In genomic region chr7:122290165-122290564, GRCm38 (mm10) we compare ENCODE assay signal across 8 mouse cellular contexts. TPM values are rescaled to one million over a fixed set of nuclear protein-coding genes. Genes with fewer than 3 reads are reported as not detected.
DNase-seq lines count a peak whose midpoint lies in the region; ATAC-seq and TF ChIP-seq lines count a peak whose summit lies in the region.

No protein-coding gene starts in this region.

- H3K9ac ChIP-seq in kidney, postnatal 0 days (ENCODE audit: low read depth, low read length) = no peak overlapping the region
- peak overlapping the region; percentile 10; the same call in 1 of the 2 replicates for H3K9ac ChIP-seq in ES-E14 (ENCODE audit: insufficient read depth, low read depth, low read length, poor library complexity, severe bottlenecking)
- no peak overlapping the region for H3K9ac ChIP-seq in embryonic facial prominence, embryonic 13.5 days

- peak; percentile 12; the same call in 1 of the 2 replicates for ATAC-seq in kidney, postnatal 0 days (replicated peaks; ENCODE audit: low FRiP score, low read depth)
- ATAC-seq in embryonic facial prominence, embryonic 13.5 days (ENCODE audit: insufficient number of reproducible peaks, insufficient read depth, low FRiP score, low TSS enrichment, low read depth) = no peak

- H3K27ac ChIP-seq in kidney, postnatal 0 days = no peak overlapping the region
- H3K27ac ChIP-seq in ES-E14 (ENCODE audit: insufficient read depth, low read depth, low read length, poor library complexity, severe bottlenecking) = no peak overlapping the region
- no peak overlapping the region for H3K27ac ChIP-seq in embryonic facial prominence, embryonic 13.5 days

- DNase-seq in kidney, postnatal 0 days (ENCODE audit: low spot score) = no peak
- no peak for DNase-seq in kidney, adult 9 months
- no peak for DNase-seq in ES-E14 (ENCODE audit: low read depth, low spot score)
- peak; percentile 76 for DNase-seq in induced T-regulatory cell, adult 2 months (ENCODE audit: low read depth)
- peak; percentile 12 for DNase-seq in lung, postnatal 14 days
- DNase-seq in right cerebral cortex, postnatal 4 days = peak; percentile 74
- DNase-seq in embryo, embryonic 10 days (ENCODE audit: low spot score) = no peak

- H3K4me1 ChIP-seq in kidney, postnatal 0 days (replicated peaks; ENCODE audit: insufficient read depth, low read length) = peaks cover 10% of the 10 kb centered on the region; the same call in 1 of the 2 replicates
- peaks cover 0 to 3% of the 10 kb centered on the region in 2 experiments; a peak in 1 of 4 replicates for H3K4me1 ChIP-seq in ES-E14 (ENCODE audit: control insufficient read depth in 2 of 2, insufficient read depth in 2 of 2, low read length in 2 of 2, poor library complexity in 1 of 2)
- H3K4me1 ChIP-seq in embryonic facial prominence, embryonic 13.5 days = peaks cover 17% of the 10 kb centered on the region

- peak overlapping the region; percentile 59; the same call in 1 of the 2 replicates for H3K4me3 ChIP-seq in kidney, postnatal 0 days (replicated peaks; ENCODE audit: low read depth, low read length)
- H3K4me3 ChIP-seq in ES-E14 (ENCODE audit: insufficient read depth in 1 of 2, low read depth in 1 of 2, low read length in 2 of 2, poor library complexity in 1 of 2, severe bottlenecking in 1 of 2) = peak overlapping the region; percentile 84 to 85; a peak in 3 of 4 replicates
- peak overlapping the region; percentile 59 for H3K4me3 ChIP-seq in embryonic facial prominence, embryonic 13.5 days

- no peaks in the 10 kb centered on the region for H3K9me3 ChIP-seq in kidney, postnatal 0 days (replicated peaks; ENCODE audit: low read length)
- no peaks in the 10 kb centered on the region for H3K9me3 ChIP-seq in ES-E14 (ENCODE audit: control insufficient read depth, insufficient read depth, low read depth, low read length)
- H3K9me3 ChIP-seq in embryonic facial prominence, embryonic 13.5 days = no peaks in the 10 kb centered on the region

- H3K4me2 ChIP-seq in kidney, postnatal 0 days (ENCODE audit: low read length) = peak overlapping the region; percentile 90
- peak overlapping the region; percentile 95 for H3K4me2 ChIP-seq in embryonic facial prominence, embryonic 13.5 days

- 4% methylated on average over 12 of the region's 12 CpGs for WGBS in kidney, postnatal 0 days
- WGBS in embryonic facial prominence, embryonic 13.5 days = 13% methylated on average over 12 of the region's 12 CpGs

- TF ChIP-seq CTCF in kidney, postnatal 0 days (IDR thresholded peaks at IDR 0.05; ENCODE audit: low read depth) = peak; percentile 49

- peaks cover 30% of the 10 kb centered on the region for H3K27me3 ChIP-seq in kidney, postnatal 0 days (ENCODE audit: insufficient read depth, low read length)
- peaks cover 59% of the 10 kb centered on the region for H3K27me3 ChIP-seq in embryonic facial prominence, embryonic 13.5 days

- no peaks in the 10 kb centered on the region for H3K36me3 ChIP-seq in kidney, postnatal 0 days (ENCODE audit: insufficient read depth, low read length)
- H3K36me3 ChIP-seq in ES-E14 (ENCODE audit: control insufficient read depth, insufficient read depth, low read length, poor library complexity, severe bottlenecking) = no peaks in the 10 kb centered on the region
- no peaks in the 10 kb centered on the region for H3K36me3 ChIP-seq in embryonic facial prominence, embryonic 13.5 days

- in situ Hi-C loops in ES-E14 (cut with MboI; ENCODE audit: low sequenced_read_pairs in 2 of 2, unreplicated experiment in 2 of 2) = no loop called here

TF ChIP-seq in ES-E14, 5 proteins besides CTCF, POLR2A, EP300 and RAD21:
- TF ChIP-seq CHD2 (IDR thresholded peaks at IDR 0.05; ENCODE audit: low read depth, low read length) (no peak), ZC3H11A (IDR thresholded peaks at IDR 0.05; ENCODE audit: borderline replicate concordance, low read depth, low read length) (no peak), HCFC1 (IDR thresholded peaks at IDR 0.05; ENCODE audit: borderline replicate concordance, insufficient read depth, low read length) (no peak), ZNF384 (IDR thresholded peaks at IDR 0.05; ENCODE audit: low read depth, low read length) (no peak), MAFK (IDR thresholded peaks at IDR 0.05; ENCODE audit: insufficient read depth, low read depth, low read length) (no peak)

RNA-seq across cellular contexts. Expression of gene Prkcb, which starts 1.6 kb away (rescaled TPM):
- polyA plus RNA-seq in kidney, postnatal 0 days (2015; fragmentation: Nextera tagmentation; extraction: Ambion mirVana) = 2.1 and 2.2 TPM in 2 replicates
- 6.1 and 10.6 TPM in 2 replicates for total RNA-seq in ES-E14 (2012; rRNA removed)
- 5.9 and 6.1 TPM in 2 replicates for polyA plus RNA-seq in embryonic facial prominence, embryonic 13.5 days (2015; fragmentation: Nextera tagmentation; extraction: Ambion mirVana)

Comparison
In these comparisons a context has a peak if more than half of its experiments do, and no peak if none do; other contexts are left out.
1. DNase-seq: peak in induced T-regulatory cell, adult 2 months (single experiment), lung, postnatal 14 days (single experiment) and right cerebral cortex, postnatal 4 days (single experiment); none in kidney, postnatal 0 days (single experiment), kidney, adult 9 months (single experiment), ES-E14 (single experiment) and embryo, embryonic 10 days (single experiment).
2. Peak in every context shown above with its lines, with median percentiles within 50 percentile points of each other: H3K4me3 ChIP-seq.